Mouse (Mus musculus): Measurements from ENCODE around the gene Gm49318.

- TF ChIP-seq GATA1 (IDR thresholded peaks at IDR 0.05; ENCODE audit: low read length), result no peak
- TF ChIP-seq TAL1 (IDR thresholded peaks at IDR 0.05; ENCODE audit: low read length), result no peak
Observed at GRCm38 (mm10) chr9:22066433-22066832, 4.6 kb downstream of the Gm49318 start.

All from erythroblast, embryonic 14.5 days (primary cell).